Mouse (Mus musculus) embryonic fibroblast, embryonic 13.5 days (primary cell): ENCODE measurements around the gene Clstn3. TPM values are rescaled to one million over a fixed set of nuclear protein-coding genes. Genes with fewer than 3 reads are reported as not detected.
"Not testable (repeated sequence)": the region's sequence is repeated elsewhere in the genome, so short reads cannot be mapped to it uniquely, and the experiment has no call there.

Experiments used
- H3K27ac ChIP-seq: 2 replicates; pipeline ENCODE4 v1.5.1; 2012; ENCODE audit warnings: low read length, control low read depth, inconsistent platforms; ENCODE audit not compliant: insufficient read depth
- H3K4me1 ChIP-seq: 2 replicates; pipeline ENCODE4 v1.6.1; 2011; ENCODE audit warnings: low read length; ENCODE audit not compliant: control insufficient read depth, insufficient read depth
- H3K4me3 ChIP-seq: 2 replicates; pipeline ENCODE4 v1.5.1; 2011; ENCODE audit warnings: mild to moderate bottlenecking, control low read depth, low read length; ENCODE audit not compliant: insufficient read depth
- CTCF ChIP-seq: IDR thresholded peaks from 2 replicates; pipeline ENCODE4 v1.5.1; 2011; ENCODE audit warnings: mild to moderate bottlenecking, control low read depth, low read length, moderate library complexity, borderline replicate concordance; ENCODE audit not compliant: insufficient read depth
- POLR2A ChIP-seq: IDR thresholded peaks from 2 replicates; pipeline ENCODE4 v1.6.1; 2011; ENCODE audit warnings: low read depth, mild to moderate bottlenecking, control low read depth, low read length, moderate library complexity
- polyA plus RNA-seq: library from polyadenylated mRNA; stranded (reverse); fragments of >200 nt; gene quantifications from 2 replicates; pipeline ENCODE4 v1.2.4, GENCODE M21; 2011; ENCODE audit warnings: low read depth; ENCODE audit not compliant: missing spikeins, insufficient read length

Gene Clstn3
- polyA plus RNA-seq, 1 experiment: 0.44 TPM

DNA sequence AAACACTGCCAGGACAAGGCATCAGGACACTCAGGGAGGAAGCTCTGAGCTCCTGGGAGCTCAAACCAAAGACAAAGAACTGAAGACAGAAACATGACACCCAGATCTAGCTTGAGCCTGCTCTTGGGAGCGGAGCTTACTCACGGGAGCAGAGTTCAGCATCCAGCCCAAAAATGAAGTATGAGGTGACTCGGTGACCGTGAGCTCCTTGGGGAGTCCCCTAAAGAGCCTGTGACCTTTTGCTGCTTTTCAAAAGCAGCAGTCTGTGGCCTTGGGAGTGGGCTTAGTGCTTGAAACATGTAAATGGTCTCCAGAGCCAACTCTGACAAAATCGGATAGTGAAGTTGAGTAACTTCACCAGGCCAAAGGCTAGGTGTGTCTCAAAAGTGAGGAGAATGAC lies 29.4 kb downstream of the Clstn3 start:
- no peak overlapping the region for H3K4me3 ChIP-seq
- H3K27ac ChIP-seq: no peak overlapping the region
- no peaks in the 10 kb centered on the region for H3K4me1 ChIP-seq
- no peak for TF ChIP-seq CTCF
- TF ChIP-seq POLR2A: no peak

DNA sequence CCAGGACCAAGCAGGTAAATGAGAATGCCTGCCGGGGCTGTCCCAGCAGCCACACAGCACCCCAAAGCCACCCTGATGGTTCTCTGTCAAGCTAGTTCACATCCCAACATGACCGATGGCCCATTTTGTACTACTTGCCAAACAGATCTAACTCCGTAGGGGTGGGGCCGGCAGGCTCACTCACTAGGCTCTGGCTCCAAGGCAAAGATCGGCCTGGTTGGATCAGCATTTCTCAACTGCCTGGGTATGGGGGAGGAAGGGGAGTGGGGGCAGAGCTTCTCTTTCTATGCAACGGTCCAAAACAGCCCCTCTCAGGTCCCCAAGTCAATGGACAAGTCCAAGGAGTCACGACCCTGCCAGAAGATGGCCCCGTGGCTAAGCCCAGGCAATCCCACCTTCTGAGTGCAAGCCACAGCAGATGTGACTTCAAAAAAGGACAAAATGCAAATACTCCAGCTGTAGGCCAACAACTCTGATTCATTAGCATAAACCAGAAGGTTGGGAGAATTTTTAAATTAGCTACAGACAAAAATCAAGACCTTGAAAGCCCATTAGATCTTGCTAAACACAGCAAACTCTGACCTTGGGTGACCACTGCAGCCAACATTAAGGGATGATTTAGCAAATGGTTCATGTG lies 30.8 kb downstream of the Clstn3 start:
- no peak overlapping the region for H3K4me3 ChIP-seq

DNA sequence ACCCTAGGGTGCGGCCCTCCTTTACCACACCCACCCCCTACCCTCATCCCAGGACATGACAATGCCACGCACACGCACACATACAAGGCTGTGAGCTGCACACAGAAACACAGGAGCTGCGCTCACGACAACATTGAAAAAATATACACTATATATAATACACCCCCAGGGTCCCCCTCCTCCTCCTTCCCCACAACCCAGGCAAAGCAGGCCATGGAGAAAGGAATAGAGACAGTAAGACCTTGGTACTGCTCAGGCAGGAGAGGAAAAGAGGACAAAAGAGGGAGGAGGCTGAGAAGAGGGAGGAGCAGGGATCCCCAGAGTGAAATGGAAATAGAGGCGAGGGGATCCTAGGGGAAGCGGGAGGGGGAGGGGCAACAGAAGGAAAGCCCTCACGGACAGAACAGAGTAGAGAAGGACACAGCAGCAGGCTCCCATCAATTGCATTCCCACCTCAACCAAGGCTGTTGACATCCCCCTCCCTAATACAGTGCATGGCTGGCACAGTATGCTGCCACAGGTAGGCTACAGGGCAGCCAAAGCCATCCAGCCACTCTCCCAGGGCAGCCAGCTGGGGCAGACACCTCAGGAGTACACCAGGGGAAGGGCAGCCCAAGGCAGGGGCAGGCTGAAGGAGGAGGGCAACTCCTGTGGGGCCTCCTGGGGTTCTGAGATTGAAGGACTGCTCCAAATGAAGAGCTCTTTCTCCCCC lies 33.7 kb downstream of the Clstn3 start:
- H3K27ac ChIP-seq: no peak overlapping the region
- no peaks in the 10 kb centered on the region for H3K4me1 ChIP-seq
- H3K4me3 ChIP-seq: no peak overlapping the region
- TF ChIP-seq POLR2A: no peak
- no peak for TF ChIP-seq CTCF

More for the DNA sequence above, 30.8 kb downstream of the Clstn3 start:
- H3K27ac ChIP-seq: no peak overlapping the region
- H3K4me1 ChIP-seq: no peaks in the 10 kb centered on the region
- no peak for TF ChIP-seq CTCF
- no peak for TF ChIP-seq POLR2A

DNA sequence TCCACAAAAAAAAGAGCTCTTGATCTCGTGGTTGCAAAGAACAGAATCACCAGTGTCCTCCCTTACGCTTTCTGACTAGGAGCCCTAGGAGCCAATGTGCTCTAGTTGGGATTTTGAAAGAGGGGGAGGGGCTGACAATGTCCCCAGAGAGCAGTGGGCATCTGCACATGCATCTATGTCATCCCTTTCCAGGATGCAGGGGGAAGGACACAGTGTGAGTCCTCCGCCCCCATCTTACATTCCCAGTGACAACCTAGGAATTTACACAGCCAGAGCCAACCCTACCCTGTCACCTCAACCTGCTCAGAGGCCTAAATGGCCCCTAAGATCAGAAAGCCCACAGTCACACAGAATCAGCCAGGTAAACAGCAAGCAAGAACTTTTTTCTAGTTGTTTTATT lies 34.2 kb downstream of the Clstn3 start:
- Histone ChIP-seq H3K4me1 (no peaks in the 10 kb centered on the region), H3K4me3 (no peak overlapping the region), H3K27ac (no peak overlapping the region)
- no peak for TF ChIP-seq POLR2A
- no peak for TF ChIP-seq CTCF

DNA sequence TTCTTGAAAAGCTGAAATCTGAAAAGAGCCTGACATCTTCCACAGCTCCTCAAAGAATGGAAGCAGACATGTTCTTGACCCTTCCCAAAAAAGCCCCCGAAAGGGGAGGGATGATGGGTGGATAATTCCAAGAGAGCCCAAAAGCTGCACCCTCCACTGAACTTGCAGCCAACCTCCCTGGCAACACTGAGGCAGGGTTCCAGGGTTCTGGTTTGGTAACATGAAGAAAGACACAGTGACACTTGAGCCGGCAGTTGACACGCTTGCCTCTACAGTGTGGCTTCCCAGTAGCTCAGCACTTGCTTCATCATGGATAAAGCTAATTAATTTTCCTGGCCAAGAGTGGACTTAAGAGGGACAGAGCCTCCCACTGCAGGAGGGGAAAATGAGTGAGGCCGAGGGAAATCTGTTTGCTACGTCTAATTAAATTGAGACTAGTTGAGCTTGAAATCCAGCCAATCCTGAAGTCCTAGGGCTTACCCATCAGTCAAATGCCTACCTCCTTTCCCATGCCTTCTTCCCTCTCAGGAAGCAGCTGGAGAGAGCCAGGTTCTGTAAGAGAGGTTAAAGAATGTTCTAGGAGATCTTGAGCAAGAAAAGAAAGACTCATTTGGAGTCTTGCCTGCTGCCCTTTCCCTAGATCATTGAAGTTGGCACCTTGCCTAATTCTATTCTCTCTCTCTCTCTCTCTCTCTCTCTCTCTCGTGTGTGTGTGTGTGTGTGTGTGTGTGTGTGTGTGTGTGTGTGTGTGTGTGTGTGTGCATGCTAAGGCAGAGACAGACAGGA lies 36.6 kb downstream of the Clstn3 start:
- TF ChIP-seq CTCF (no peak), POLR2A (no peak)
- H3K27ac ChIP-seq: no peak overlapping the region
- no peaks in the 10 kb centered on the region for H3K4me1 ChIP-seq
- H3K4me3 ChIP-seq: no peak overlapping the region

DNA sequence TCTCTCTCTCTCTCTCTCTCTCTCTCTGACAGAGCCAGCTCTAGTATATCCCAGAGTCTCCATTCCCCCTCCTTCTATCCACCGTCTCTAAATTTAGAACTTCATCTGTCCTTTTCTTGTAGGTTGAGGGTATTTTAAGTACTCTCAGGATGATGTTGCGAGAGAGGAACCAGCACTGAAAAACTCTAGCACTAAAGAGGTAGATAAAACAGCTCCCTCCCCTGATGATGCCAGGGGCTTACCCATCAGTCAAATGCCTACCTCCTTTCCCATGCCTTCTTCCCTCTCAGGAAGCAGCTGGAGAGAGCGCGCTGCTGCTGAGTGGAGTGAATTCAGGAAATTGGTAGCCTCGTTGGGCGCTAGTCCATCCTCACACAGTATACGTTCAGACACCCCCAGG lies 37.3 kb downstream of the Clstn3 start:
- no peak overlapping the region for H3K4me3 ChIP-seq
- no peak overlapping the region for H3K27ac ChIP-seq
- no peak for TF ChIP-seq CTCF
- TF ChIP-seq POLR2A: no peak
- H3K4me1 ChIP-seq: no peaks in the 10 kb centered on the region

DNA sequence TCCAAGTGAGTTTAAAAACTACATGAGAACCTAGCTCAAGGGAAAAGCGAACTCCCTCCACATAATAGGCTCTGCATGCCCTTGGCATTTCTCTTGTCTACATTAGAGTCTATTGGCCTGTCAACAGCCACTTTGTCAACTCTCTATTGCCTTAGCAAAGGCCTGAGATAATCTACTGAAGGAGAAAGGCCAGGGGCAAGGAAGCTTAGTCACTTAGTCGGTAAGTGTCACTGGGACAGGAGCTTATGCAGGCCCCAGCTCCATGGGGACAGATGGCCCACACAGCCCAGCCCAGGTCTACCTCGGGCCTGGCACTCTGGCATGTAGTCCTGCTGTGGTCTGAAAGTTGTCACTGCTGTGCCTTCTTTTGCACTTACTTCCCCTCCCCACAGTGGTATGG lies 38.0 kb downstream of the Clstn3 start:
- H3K4me1 ChIP-seq: no peaks in the 10 kb centered on the region
- TF ChIP-seq POLR2A: no peak
- no peak for TF ChIP-seq CTCF
- no peak overlapping the region for H3K4me3 ChIP-seq
- no peak overlapping the region for H3K27ac ChIP-seq

DNA sequence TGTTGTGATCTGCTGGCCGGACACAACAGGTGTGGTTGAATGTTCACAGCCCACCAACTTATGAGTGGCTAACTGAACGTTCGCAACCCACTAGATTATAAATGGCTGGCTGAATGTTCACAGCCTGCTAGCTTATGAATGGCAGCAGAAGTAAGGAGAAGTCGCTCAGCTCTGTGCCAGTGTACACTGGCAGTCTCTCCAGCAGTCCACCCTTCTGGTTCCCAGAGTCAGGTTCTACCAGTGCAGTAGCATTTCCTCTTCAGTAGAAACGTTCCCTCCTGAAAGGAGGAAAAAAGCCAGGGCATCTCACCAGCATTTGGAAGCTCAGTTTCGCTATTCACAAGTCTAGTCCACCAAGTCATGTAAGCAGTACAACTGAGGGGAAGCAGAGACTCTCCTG lies 39.1 kb downstream of the Clstn3 start:
- TF ChIP-seq CTCF (no peak), POLR2A (no peak)

DNA sequence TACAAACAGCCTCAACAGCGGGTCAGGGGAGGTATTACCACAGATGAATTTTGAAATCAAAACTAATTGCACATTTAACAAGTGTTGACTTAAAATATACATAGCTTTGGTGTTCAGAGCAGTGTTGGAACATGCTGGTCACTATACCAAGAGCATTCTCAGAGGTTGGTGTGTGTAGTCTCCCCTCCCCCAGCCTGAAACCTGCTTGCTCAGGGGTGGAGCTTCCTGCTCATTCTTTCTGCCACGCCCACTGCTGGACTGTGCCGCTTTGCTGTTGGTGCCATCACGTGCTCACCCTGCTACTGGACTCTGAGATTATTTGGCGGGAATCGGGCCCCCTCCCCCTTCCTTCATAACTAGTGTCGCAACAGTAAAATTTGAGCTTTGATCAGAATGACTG lies 39.6 kb downstream of the Clstn3 start:
- not testable (repeated sequence) for H3K4me1 ChIP-seq, H3K4me3 ChIP-seq, H3K27ac ChIP-seq

More for the DNA sequence above, 39.1 kb downstream of the Clstn3 start:
- H3K4me3 ChIP-seq: no peak overlapping the region
- no peak overlapping the region for H3K27ac ChIP-seq
- H3K4me1 ChIP-seq: no peaks in the 10 kb centered on the region

DNA sequence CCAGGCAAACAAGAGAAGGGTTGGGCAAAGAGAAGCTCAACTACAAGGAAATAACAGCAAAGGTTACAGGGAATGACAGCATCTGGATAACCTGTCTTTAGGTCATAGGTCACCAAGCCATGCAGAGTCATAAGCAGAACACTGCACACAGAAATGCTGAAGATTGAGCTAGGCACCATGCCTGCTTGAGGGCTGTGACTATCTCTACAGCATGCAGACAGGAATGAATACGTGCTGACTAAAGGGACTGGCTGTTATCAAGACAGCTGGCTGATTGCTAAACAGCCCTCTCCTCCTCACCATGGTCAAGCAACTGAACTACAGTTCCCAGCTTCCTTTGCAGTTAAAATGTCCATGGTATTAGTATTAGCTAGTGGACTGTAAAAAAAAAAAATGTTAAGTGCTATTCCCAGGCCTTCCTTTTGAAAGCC lies 40.5 kb downstream of the Clstn3 start:
- H3K27ac ChIP-seq: no peak overlapping the region
- no peak overlapping the region for H3K4me3 ChIP-seq
- H3K4me1 ChIP-seq: no peaks in the 10 kb centered on the region
- TF ChIP-seq CTCF (no peak), POLR2A (no peak)
